Mouse (Mus musculus): ENCODE data around the gene Klf8. TPM values are rescaled to one million over a fixed set of nuclear protein-coding genes. Genes with fewer than 3 reads are reported as not detected.
"Not testable (repeated sequence)": the region's sequence is repeated elsewhere in the genome, so short reads cannot be mapped to it uniquely, and the experiment has no call there.

Gene Klf8
- total RNA-seq, 1 experiment: 12.0 TPM

GRCm38 (mm10) chrX:153282185-153282584 is 44.9 kb downstream of the Klf8 start:
- Histone ChIP-seq H3K9ac (ENCODE audit: insufficient read depth, low read depth, low read length, poor library complexity, severe bottlenecking) (no peak overlapping the region), H3K27ac (ENCODE audit: insufficient read depth, low read depth, low read length, poor library complexity, severe bottlenecking) (peak overlapping the region; percentile 70), H3K36me3 (ENCODE audit: control insufficient read depth, insufficient read depth, low read length, poor library complexity, severe bottlenecking) (no peaks in the 10 kb centered on the region), H3K4me3 (ENCODE audit: insufficient read depth in 1 of 2, low read depth in 1 of 2, low read length in 2 of 2, poor library complexity in 1 of 2, severe bottlenecking in 1 of 2) (peak overlapping the region in 1 of 2 experiments; percentile 20; a peak in 2 of 4 replicates), H3K4me1 (ENCODE audit: control insufficient read depth in 2 of 2, insufficient read depth in 2 of 2, low read length in 2 of 2, poor library complexity in 1 of 2) (peaks cover 2% of the 10 kb centered on the region in 2 experiments; a peak in 2 of 4 replicates), H3K9me3 (ENCODE audit: control insufficient read depth, insufficient read depth, low read depth, low read length) (no peaks in the 10 kb centered on the region)
- in situ Hi-C loops (cut with MboI; ENCODE audit: low sequenced_read_pairs in 2 of 2, unreplicated experiment in 2 of 2): no loop called here
- DNase-seq (ENCODE audit: low read depth, low spot score): peak; percentile 59
- TF ChIP-seq HCFC1 (IDR thresholded peaks at IDR 0.05; ENCODE audit: borderline replicate concordance, insufficient read depth, low read length) (no peak), ZNF384 (IDR thresholded peaks at IDR 0.05; ENCODE audit: low read depth, low read length) (no peak), CHD2 (IDR thresholded peaks at IDR 0.05; ENCODE audit: low read depth, low read length) (no peak; the same call in 1 of the 2 replicates), ZC3H11A (IDR thresholded peaks at IDR 0.05; ENCODE audit: borderline replicate concordance, low read depth, low read length) (no peak), MAFK (IDR thresholded peaks at IDR 0.05; ENCODE audit: insufficient read depth, low read depth, low read length) (no peak)

GRCm38 (mm10) chrX:153311356-153311755 is 74.1 kb downstream of the Klf8 start:
- no peak for DNase-seq (ENCODE audit: low read depth, low spot score)
- TF ChIP-seq HCFC1 (IDR thresholded peaks at IDR 0.05; ENCODE audit: borderline replicate concordance, insufficient read depth, low read length) (no peak), ZNF384 (IDR thresholded peaks at IDR 0.05; ENCODE audit: low read depth, low read length) (no peak), CHD2 (IDR thresholded peaks at IDR 0.05; ENCODE audit: low read depth, low read length) (no peak), ZC3H11A (IDR thresholded peaks at IDR 0.05; ENCODE audit: borderline replicate concordance, low read depth, low read length) (no peak), MAFK (IDR thresholded peaks at IDR 0.05; ENCODE audit: insufficient read depth, low read depth, low read length) (no peak)
- H3K9me3 ChIP-seq (ENCODE audit: control insufficient read depth, insufficient read depth, low read depth, low read length): no peaks in the 10 kb centered on the region
- no peaks in the 10 kb centered on the region for H3K36me3 ChIP-seq (ENCODE audit: control insufficient read depth, insufficient read depth, low read length, poor library complexity, severe bottlenecking)
- H3K4me3 ChIP-seq (ENCODE audit: insufficient read depth in 1 of 2, low read depth in 1 of 2, low read length in 2 of 2, poor library complexity in 1 of 2, severe bottlenecking in 1 of 2): no peak overlapping the region
- no peaks in the 10 kb centered on the region for H3K4me1 ChIP-seq (ENCODE audit: control insufficient read depth in 2 of 2, insufficient read depth in 2 of 2, low read length in 2 of 2, poor library complexity in 1 of 2)
- H3K27ac ChIP-seq (ENCODE audit: insufficient read depth, low read depth, low read length, poor library complexity, severe bottlenecking): no peak overlapping the region
- in situ Hi-C loops (cut with MboI; ENCODE audit: low sequenced_read_pairs in 2 of 2, unreplicated experiment in 2 of 2): no loop called here
- H3K9ac ChIP-seq (ENCODE audit: insufficient read depth, low read depth, low read length, poor library complexity, severe bottlenecking): no peak overlapping the region

- Histone ChIP-seq H3K4me3 (ENCODE audit: insufficient read depth in 1 of 2, low read depth in 1 of 2, low read length in 2 of 2, poor library complexity in 1 of 2, severe bottlenecking in 1 of 2) (no peak overlapping the region), H3K4me1 (ENCODE audit: control insufficient read depth in 2 of 2, insufficient read depth in 2 of 2, low read length in 2 of 2, poor library complexity in 1 of 2) (0 out of 4 replicates have a peak, but pooled peaks cover 0 to 2% of the 10 kb centered on the region in 2 experiments), H3K9ac (ENCODE audit: insufficient read depth, low read depth, low read length, poor library complexity, severe bottlenecking) (no peak overlapping the region), H3K9me3 (ENCODE audit: control insufficient read depth, insufficient read depth, low read depth, low read length) (no peaks in the 10 kb centered on the region), H3K36me3 (ENCODE audit: control insufficient read depth, insufficient read depth, low read length, poor library complexity, severe bottlenecking) (no peaks in the 10 kb centered on the region), H3K27ac (ENCODE audit: insufficient read depth, low read depth, low read length, poor library complexity, severe bottlenecking) (no peak overlapping the region; the same call in 1 of the 2 replicates)
- TF ChIP-seq ZC3H11A (IDR thresholded peaks at IDR 0.05; ENCODE audit: borderline replicate concordance, low read depth, low read length) (no peak), ZNF384 (IDR thresholded peaks at IDR 0.05; ENCODE audit: low read depth, low read length) (no peak), CHD2 (IDR thresholded peaks at IDR 0.05; ENCODE audit: low read depth, low read length) (no peak), MAFK (IDR thresholded peaks at IDR 0.05; ENCODE audit: insufficient read depth, low read depth, low read length) (no peak), HCFC1 (IDR thresholded peaks at IDR 0.05; ENCODE audit: borderline replicate concordance, insufficient read depth, low read length) (no peak)
- DNase-seq (ENCODE audit: low read depth, low spot score): no peak
- in situ Hi-C loops (cut with MboI; ENCODE audit: low sequenced_read_pairs in 2 of 2, unreplicated experiment in 2 of 2): loop anchor here in 1 of 2 experiments (10.0 kb wide), 1 partner anchor 62 kb away; no protein-coding TSS in a partner anchor
These were observed 85.8 kb downstream of the Klf8 start for GRCm38 (mm10) chrX:153323105-153323504.

GRCm38 (mm10) chrX:153334140-153334539 is 96.9 kb downstream of the Klf8 start:
- H3K36me3 ChIP-seq (ENCODE audit: control insufficient read depth, insufficient read depth, low read length, poor library complexity, severe bottlenecking); DNase-seq (ENCODE audit: low read depth, low spot score); H3K4me1 ChIP-seq (ENCODE audit: control insufficient read depth in 2 of 2, insufficient read depth in 2 of 2, low read length in 2 of 2, poor library complexity in 1 of 2); H3K9ac ChIP-seq (ENCODE audit: insufficient read depth, low read depth, low read length, poor library complexity, severe bottlenecking); H3K27ac ChIP-seq (ENCODE audit: insufficient read depth, low read depth, low read length, poor library complexity, severe bottlenecking); in situ Hi-C loops (cut with MboI; ENCODE audit: low sequenced_read_pairs in 2 of 2, unreplicated experiment in 2 of 2); H3K4me3 ChIP-seq (ENCODE audit: insufficient read depth in 1 of 2, low read depth in 1 of 2, low read length in 2 of 2, poor library complexity in 1 of 2, severe bottlenecking in 1 of 2); H3K9me3 ChIP-seq (ENCODE audit: control insufficient read depth, insufficient read depth, low read depth, low read length): not testable (repeated sequence)
